Mouse (Mus musculus) heart, postnatal 0 days (tissue): ENCODE measurements around the gene 5330417C22Rik. TPM values are rescaled to one million over a fixed set of nuclear protein-coding genes. Genes with fewer than 3 reads are reported as not detected.

ENCODE experiments used
- ATAC-seq: fragments of 200-750 bp; cut with Nextera tagmentation; 2 replicates; pipeline ENCODE4 v1.8.0; 2017; ENCODE audit warnings: low read depth, moderate number of reproducible peaks, moderate library complexity; ENCODE audit not compliant: insufficient read depth
- DNase-seq: peaks from one replicate; pipeline ENCODE4 v3.0.0-alpha.2; 2016; ENCODE audit warnings: low spot score
- H3K27ac ChIP-seq: fragments of 300-500 bp; sonication (generic); 2 replicates; pipeline ENCODE4 v1.5.1; 2014; ENCODE audit warnings: low read depth, mild to moderate bottlenecking
- H3K27me3 ChIP-seq: fragments of 300-500 bp; sonication (generic); 2 replicates; pipeline ENCODE4 v1.6.1; 2014; ENCODE audit warnings: low read length, mixed read lengths; ENCODE audit not compliant: control insufficient read depth, insufficient read depth
- H3K36me3 ChIP-seq: fragments of 300-500 bp; sonication (generic); replicated peaks from 2 replicates; pipeline ENCODE4 v1.6.1; 2014; ENCODE audit warnings: low read length, mixed read lengths; ENCODE audit not compliant: control insufficient read depth, insufficient read depth
- H3K4me1 ChIP-seq: fragments of 300-500 bp; sonication (generic); 2 replicates; pipeline ENCODE4 v1.6.1; 2014; ENCODE audit warnings: antibody characterized with exemption; ENCODE audit not compliant: control insufficient read depth, insufficient read depth
- H3K4me2 ChIP-seq: fragments of 300-500 bp; sonication (generic); 2 replicates; pipeline ENCODE4 v1.6.1; 2014; ENCODE audit warnings: low read depth, mild to moderate bottlenecking, low read length, moderate library complexity
- H3K4me3 ChIP-seq: fragments of 300-500 bp; sonication (generic); 2 replicates; pipeline ENCODE4 v1.5.1; 2014; ENCODE audit warnings: low read depth, low read length
- H3K9ac ChIP-seq: fragments of 300-500 bp; sonication (generic); replicated peaks from 2 replicates; pipeline ENCODE4 v1.6.1; 2014; ENCODE audit warnings: low read depth, low read length, mixed read lengths
- H3K9me3 ChIP-seq: fragments of 300-500 bp; sonication (generic); replicated peaks from 2 replicates; pipeline ENCODE4 v1.6.1; 2016; ENCODE audit warnings: low read length; ENCODE audit not compliant: control insufficient read depth
- CTCF ChIP-seq: IDR thresholded peaks from 2 replicates; pipeline ENCODE4 v1.5.1; 2016; ENCODE audit warnings: antibody characterized with exemption, control low read depth, low read depth
- EP300 ChIP-seq: IDR thresholded peaks from 2 replicates; pipeline ENCODE4 v1.6.1; 2016; ENCODE audit warnings: antibody characterized with exemption, low read depth
- WGBS: fragments of 180-500 bp; shearing (Covaris S2); extraction: QIAGEN DNeasy Blood & Tissue Kit; methylation state at CpG from one replicate; pipeline ENCODE4 v1.1.7; 2014; 5-methylcytosine and 5-hydroxymethylcytosine counted together
- polyA plus RNA-seq: library from polyadenylated mRNA; unstranded; fragments of >200 nt; fragmentation: Nextera tagmentation; extraction: Ambion mirVana; gene quantifications from 2 replicates; pipeline ENCODE4 v1.2.1, GENCODE M21; 2015
- total RNA-seq: library from RNA; depleted of rRNA; stranded (reverse); fragments of >200 nt; gene quantifications from 2 replicates; pipeline ENCODE4 v1.2.3, GENCODE M21; 2014; ENCODE audit warnings: low replicate concordance

The 5330417C22Rik gene
- total and polyA plus RNA-seq, 2 experiments from 2014 or later, result 0.04 to 0.34 TPM

GRCm38 (mm10) chr3:108523415-108523814 lies 12.9 kb downstream of the 5330417C22Rik start:
- no peaks in the 10 kb centered on the region for H3K27me3 ChIP-seq
- H3K9ac ChIP-seq, result no peak overlapping the region
- no peaks in the 10 kb centered on the region for H3K9me3 ChIP-seq
- no peaks in the 10 kb centered on the region for H3K4me1 ChIP-seq
- no peak for TF ChIP-seq EP300
- TF ChIP-seq CTCF, result no peak
- H3K4me3 ChIP-seq, result no peak overlapping the region
- DNase-seq, result no peak
- no peak overlapping the region for H3K27ac ChIP-seq
- H3K36me3 ChIP-seq, result no peaks in the 10 kb centered on the region
- no peak for ATAC-seq
- no peak overlapping the region for H3K4me2 ChIP-seq
- 82% methylated on average over 4 of the region's 4 CpGs for WGBS

DNA sequence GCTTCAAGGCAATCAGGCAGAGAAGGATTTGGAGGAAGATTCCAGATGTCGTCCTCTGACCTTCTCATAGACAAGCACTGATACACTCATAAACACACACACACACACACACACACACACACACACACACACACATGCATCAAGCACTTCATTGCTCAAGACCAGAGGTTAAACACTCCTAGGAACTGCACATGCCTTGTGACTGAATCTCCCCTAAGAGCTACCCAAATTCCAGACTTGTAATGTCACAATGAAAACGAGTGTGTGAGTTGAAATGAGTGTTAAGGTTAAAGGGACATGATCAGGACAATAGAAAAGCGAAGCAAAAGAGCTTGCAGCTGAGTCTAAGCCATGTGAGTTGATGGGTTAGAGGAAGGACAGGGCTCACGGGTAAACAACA lies 18.1 kb downstream of the 5330417C22Rik start:
- no peak overlapping the region for H3K9ac ChIP-seq
- no peak overlapping the region for H3K4me2 ChIP-seq
- no peaks in the 10 kb centered on the region for H3K9me3 ChIP-seq
- DNase-seq, result no peak
- no peaks in the 10 kb centered on the region for H3K27me3 ChIP-seq
- no peak for ATAC-seq
- H3K27ac ChIP-seq, result no peak overlapping the region
- TF ChIP-seq CTCF (no peak), EP300 (no peak)
- no peaks in the 10 kb centered on the region for H3K4me1 ChIP-seq
- no peaks in the 10 kb centered on the region for H3K36me3 ChIP-seq
- 54% methylated on average over 4 of the region's 4 CpGs for WGBS
- H3K4me3 ChIP-seq, result no peak overlapping the region

DNA sequence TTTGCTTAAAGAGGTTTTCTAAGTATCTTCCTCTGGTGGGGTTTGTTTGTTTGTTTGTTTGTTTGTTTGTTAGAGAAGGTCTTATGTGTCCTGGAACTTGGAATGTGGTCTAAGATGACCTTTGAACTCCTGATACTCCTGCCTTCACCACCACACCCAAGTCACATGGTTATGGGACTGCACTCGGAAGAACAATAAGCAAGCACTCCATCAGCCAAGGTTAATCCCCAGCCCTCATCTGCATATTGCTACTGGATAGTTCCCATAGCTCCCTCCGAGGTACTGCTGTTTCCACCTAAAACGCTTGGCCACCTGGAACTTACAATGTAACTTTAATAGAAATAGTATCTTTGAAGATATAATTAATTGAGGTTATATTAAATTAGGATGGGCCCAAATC lies 22.9 kb downstream of the 5330417C22Rik start:
- TF ChIP-seq CTCF (no peak), EP300 (no peak)
- no peaks in the 10 kb centered on the region for H3K36me3 ChIP-seq
- H3K4me1 ChIP-seq, result no peaks in the 10 kb centered on the region
- H3K4me3 ChIP-seq, result no peak overlapping the region
- no peak overlapping the region for H3K9ac ChIP-seq
- H3K27me3 ChIP-seq, result no peaks in the 10 kb centered on the region
- H3K4me2 ChIP-seq, result no peak overlapping the region
- 50% methylated on average over 3 of the region's 3 CpGs for WGBS
- ATAC-seq (no peak), DNase-seq (no peak)
- no peaks in the 10 kb centered on the region for H3K9me3 ChIP-seq
- H3K27ac ChIP-seq, result no peak overlapping the region

- WGBS, result 34% methylated on average over 9 of the region's 9 CpGs
- no peaks in the 10 kb centered on the region for H3K36me3 ChIP-seq
- TF ChIP-seq EP300, result no peak
- TF ChIP-seq CTCF, result no peak
Observed at GRCm38 (mm10) chr3:108510716-108511483, 25.4 kb downstream of the 5330417C22Rik start.

GRCm38 (mm10) chr3:108510156-108510555 lies 26.2 kb downstream of the 5330417C22Rik start:
- no peaks in the 10 kb centered on the region for H3K36me3 ChIP-seq
- H3K4me3 ChIP-seq, result no peak overlapping the region
- no peak overlapping the region for H3K27ac ChIP-seq
- no peaks in the 10 kb centered on the region for H3K9me3 ChIP-seq
- no peaks in the 10 kb centered on the region for H3K4me1 ChIP-seq
- DNase-seq (no peak), ATAC-seq (no peak)
- 83% methylated on average over 2 of the region's 2 CpGs for WGBS
- H3K27me3 ChIP-seq, result no peaks in the 10 kb centered on the region
- H3K4me2 ChIP-seq, result no peak overlapping the region
- TF ChIP-seq CTCF (no peak), EP300 (no peak)
- no peak overlapping the region for H3K9ac ChIP-seq

More at GRCm38 (mm10) chr3:108510716-108511483, 25.4 kb downstream of the 5330417C22Rik start:
- no peak overlapping the region for H3K4me2 ChIP-seq
- H3K9me3 ChIP-seq, result no peaks in the 10 kb centered on the region
- ATAC-seq (no peak), DNase-seq (no peak)
- H3K27ac ChIP-seq, result no peak overlapping the region
- H3K27me3 ChIP-seq, result no peaks in the 10 kb centered on the region
- no peak overlapping the region for H3K9ac ChIP-seq
- no peaks in the 10 kb centered on the region for H3K4me1 ChIP-seq
- H3K4me3 ChIP-seq, result no peak overlapping the region
